Mouse (Mus musculus) Patski (cell line): ENCODE measurements around the gene Mllt10. TPM values are rescaled to one million over a fixed set of nuclear protein-coding genes. Genes with fewer than 3 reads are reported as not detected.

Source experiments
- ATAC-seq: fragments of 100-300 bp; one replicate; pipeline ENCODE4 v1.8.0; 2021
- CTCF ChIA-PET: fragments of 350-600 bp; sonication (Branson Sonifier 250); formaldehyde crosslinking; loops from one replicate; lab custom pipeline; 2022; ENCODE audit warnings: inconsistent platforms; lab: Charles Lee
- POLR2A ChIA-PET: fragments of 350-600 bp; sonication (Branson Sonifier 250); formaldehyde crosslinking; loops from one replicate; lab custom pipeline; 2022; ENCODE audit warnings: antibody characterized with exemption, inconsistent platforms; lab: Charles Lee
- DNase-seq: peaks from one replicate; pipeline ENCODE4 v3.0.0-alpha.2; 2011; ENCODE audit warnings: low read depth, low spot score
- H3K27me3 ChIP-seq: fragments of 371-371 bp; one replicate; pipeline ENCODE4 v1.5.1; 2021
- CTCF ChIP-seq: fragments of 100-300 bp; IDR thresholded peaks from one replicate; pipeline ENCODE4 v1.5.1; 2021
- in situ Hi-C: fragments of 300-500 bp; cut with MboI; formaldehyde crosslinking; loops from 3 replicates; pipeline ENCODE4 v1.11.1; 2018; ENCODE audit warnings: low pct_unique_long_range_greater_than_20kb, mixed read lengths
- polyA plus RNA-seq: library from polyadenylated mRNA; unstranded; gene quantifications from one replicate; pipeline ENCODE4 v1.2.3, GENCODE M21; 2021

Gene Mllt10
- 28.5 TPM for polyA plus RNA-seq

DNA sequence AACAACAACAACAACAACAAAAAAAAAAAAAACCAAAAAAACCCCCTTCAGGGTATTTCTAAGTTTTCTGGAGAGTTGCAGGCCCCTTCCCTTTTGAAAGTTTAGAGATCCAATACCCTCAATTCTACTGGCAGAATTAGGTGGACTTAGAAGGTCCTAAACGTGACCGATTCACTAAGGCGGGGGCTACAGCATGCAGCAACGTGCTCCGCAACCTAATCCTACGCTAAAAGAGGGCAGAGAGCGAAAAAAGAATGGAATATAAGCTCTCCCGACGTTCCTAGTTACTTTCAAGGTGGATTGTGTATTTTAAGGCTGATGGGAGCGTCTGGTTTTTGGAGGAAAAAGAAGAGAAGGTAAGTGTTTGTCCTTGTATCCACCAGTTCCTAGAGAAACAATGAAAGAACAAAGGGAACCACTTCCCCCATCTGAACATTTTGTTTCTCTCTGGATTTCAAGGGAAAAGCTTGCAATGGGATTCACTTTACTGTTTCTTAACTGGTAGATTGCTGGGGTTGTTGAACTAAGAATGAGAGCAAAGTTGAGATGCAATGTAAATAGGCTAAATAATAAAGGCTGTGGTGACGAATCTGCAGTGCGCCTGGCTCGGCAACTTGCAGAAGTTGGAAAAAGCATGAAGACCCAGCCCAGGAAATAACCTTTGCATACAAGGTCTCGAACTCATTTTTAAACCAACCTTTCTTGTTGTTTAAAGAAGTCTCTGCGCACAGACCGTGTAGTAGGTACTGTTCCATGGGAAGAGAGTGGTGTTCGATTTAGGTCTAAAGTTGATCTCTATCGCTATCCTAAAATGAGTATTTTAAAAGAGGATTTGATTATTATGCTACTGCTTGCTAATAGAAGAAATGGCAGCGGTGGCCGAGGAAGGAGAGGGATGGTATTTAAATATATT is at the start of gene Mllt10:
TSS of gene Mllt10 (plus strand) at position 222 of the 913 bp plus-strand sequence.
- in situ Hi-C loops: loop anchor here (10.0 kb wide), 2 partner anchors 620 to 710 kb away; partner anchors contain the start of genes Bmi1 and Commd3
- POLR2A ChIA-PET: interaction anchor here (2.6 kb wide), 1 partner anchor 26 kb away, joined by 18 read pairs; no protein-coding TSS in a partner anchor
- DNase-seq: no peak

DNA sequence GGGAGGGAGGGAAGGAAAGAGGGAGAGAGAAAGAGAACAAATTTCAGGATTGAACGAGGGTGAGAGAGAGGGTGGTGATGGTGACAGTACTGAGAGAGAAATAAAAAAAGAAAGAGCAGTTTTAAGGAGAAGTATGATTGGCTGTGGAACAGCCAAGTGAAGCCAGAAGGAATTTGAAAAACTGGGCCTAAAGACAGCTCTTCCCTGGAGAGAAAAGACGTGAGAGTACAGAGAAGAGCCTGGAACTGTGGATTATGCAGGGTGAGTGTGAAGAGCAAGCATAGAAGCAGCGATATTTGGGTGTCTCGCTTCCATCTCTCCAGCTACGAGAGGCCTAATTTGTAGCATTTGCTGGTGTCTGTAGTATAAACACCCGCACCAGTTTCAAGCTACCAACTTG is 43.8 kb upstream of the Mllt10 start:
- POLR2A ChIA-PET: no interaction called here
- ATAC-seq (no peak), DNase-seq (no peak)
- no peak for TF ChIP-seq CTCF
- in situ Hi-C loops: loop anchor here (25.0 kb wide), 1 partner anchor 374 kb away; no protein-coding TSS in a partner anchor
- H3K27me3 ChIP-seq: no peaks in the 10 kb centered on the region
- CTCF ChIA-PET: interaction anchor here (0.7 kb wide), 1 partner anchor 9 kb away, joined by 3 read pairs; no protein-coding TSS in a partner anchor

More for the DNA sequence above, at the start of gene Mllt10:
- CTCF ChIA-PET: no interaction called here
- no peak for ATAC-seq
- no peak for TF ChIP-seq CTCF
- no peaks in the 10 kb centered on the region for H3K27me3 ChIP-seq

DNA sequence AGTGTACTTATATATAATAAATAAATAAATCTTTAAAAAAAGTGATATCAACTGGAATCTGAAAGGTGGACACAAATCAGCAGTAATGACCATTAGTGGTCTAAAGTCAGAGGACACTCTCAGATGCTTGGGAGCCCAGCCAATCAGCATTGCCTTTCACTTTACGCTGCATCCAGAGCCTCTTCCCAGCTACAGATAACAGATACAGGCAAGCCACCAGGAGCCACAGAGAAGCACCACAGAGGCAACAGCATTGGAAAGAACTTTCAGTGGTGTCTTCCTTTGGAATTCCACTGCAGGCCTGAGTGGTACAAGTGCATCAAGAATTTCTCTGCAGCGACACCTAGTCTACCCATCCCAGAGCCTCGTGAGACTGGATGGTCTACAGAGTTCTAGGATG is 42.2 kb upstream of the Mllt10 start:
- ATAC-seq: no peak
- ChIA-PET CTCF (no interaction called here), POLR2A (no interaction called here)
- no peaks in the 10 kb centered on the region for H3K27me3 ChIP-seq
- DNase-seq: no peak
- TF ChIP-seq CTCF: no peak
- in situ Hi-C loops: loop anchor here (25.0 kb wide), 1 partner anchor 376 kb away; no protein-coding TSS in a partner anchor

DNA sequence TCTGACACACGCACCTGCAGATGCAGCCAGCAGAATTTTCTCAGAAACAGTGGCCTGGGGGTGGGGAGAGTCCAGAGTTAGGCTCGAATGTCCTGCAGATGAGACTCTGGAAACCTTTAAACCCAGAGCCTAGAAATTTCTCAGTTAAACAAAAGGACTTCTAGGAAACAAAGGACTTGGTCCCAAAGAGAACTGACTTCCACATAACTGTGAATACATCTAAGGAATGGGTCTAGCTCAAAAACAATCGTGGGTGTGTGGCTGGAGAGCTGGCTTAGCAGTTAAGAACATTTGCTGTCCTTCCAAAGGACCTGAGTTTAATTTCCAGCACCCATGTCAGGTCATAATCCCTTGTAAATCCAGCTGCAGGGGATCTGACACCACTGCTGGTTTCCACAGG is 39.5 kb upstream of the Mllt10 start:
- ChIA-PET POLR2A (no interaction called here), CTCF (no interaction called here)
- in situ Hi-C loops: loop anchor here (25.0 kb wide), 1 partner anchor 378 kb away; no protein-coding TSS in a partner anchor
- no peak for TF ChIP-seq CTCF
- no peaks in the 10 kb centered on the region for H3K27me3 ChIP-seq
- ATAC-seq (no peak), DNase-seq (no peak)

DNA sequence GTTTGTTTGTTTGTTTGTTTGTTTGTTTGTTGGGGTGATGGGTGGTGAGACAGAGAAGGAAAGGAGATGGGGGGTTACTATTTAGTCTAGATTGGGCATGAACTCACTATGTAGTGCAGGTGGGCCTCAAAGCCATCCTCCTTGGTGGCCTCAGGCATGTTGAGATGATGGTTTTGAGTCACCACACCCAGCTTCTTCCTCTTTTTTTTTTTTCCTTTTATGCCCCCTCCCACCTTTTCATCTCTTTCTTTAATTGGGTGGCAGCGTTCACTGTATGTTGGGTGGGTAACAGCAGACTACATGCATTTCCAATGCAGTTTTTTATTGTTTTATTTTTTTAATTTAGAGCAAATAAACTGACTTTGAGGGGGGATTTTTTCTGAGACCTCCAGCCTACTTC is 38.4 kb upstream of the Mllt10 start:
- TF ChIP-seq CTCF: no peak
- DNase-seq (no peak), ATAC-seq (no peak)
- no peaks in the 10 kb centered on the region for H3K27me3 ChIP-seq
- POLR2A ChIA-PET: no interaction called here
- in situ Hi-C loops: loop anchor here (25.0 kb wide), 1 partner anchor 379 kb away; no protein-coding TSS in a partner anchor
- CTCF ChIA-PET: no interaction called here

DNA sequence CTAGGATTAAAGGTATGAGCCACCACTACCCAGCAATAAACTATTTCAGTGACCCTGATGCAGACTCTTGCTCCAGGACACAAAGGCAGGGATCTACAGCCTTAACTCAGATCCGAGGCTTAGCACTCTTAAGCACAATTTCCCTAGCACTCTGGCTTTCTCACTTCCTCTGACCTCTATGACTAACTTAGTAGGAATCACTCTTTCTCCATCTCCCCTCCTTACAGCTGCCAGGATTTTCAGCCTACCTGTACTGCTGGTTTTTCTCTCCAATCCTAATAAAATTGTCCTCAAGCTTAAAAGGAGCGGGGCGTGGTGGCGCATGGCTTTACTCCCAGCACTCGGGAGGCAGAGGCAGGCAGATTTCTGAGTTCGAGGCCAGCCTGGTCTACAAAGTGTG is 37.7 kb upstream of the Mllt10 start:
- no peak for DNase-seq
- H3K27me3 ChIP-seq: no peaks in the 10 kb centered on the region
- in situ Hi-C loops: loop anchor here (25.0 kb wide), 1 partner anchor 380 kb away; no protein-coding TSS in a partner anchor
- CTCF ChIA-PET: no interaction called here
- POLR2A ChIA-PET: no interaction called here
- no peak for TF ChIP-seq CTCF
- ATAC-seq: no peak

DNA sequence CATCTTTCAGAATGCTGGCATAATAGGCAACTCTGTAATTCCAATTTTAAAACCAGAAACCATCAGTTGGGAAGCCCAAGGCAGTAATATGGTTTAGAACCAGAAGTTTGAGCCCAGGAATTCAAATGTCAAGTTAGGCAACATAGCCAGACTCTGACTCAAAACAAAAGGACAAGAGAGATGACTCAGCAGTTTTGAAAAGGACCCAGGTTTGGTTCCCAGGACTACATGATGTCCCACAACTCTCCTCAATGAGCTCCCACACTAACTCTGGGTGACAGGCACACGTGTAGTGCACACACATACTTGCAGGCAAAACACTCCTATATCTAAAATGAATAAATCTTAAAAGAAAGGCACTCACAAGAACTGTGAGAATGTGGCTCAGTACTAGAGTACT is 35.9 kb upstream of the Mllt10 start:
- no peaks in the 10 kb centered on the region for H3K27me3 ChIP-seq
- CTCF ChIA-PET: interaction anchor here (1.2 to 1.6 kb wide), 2 partner anchors 8 to 10 kb away, joined by 3 read pairs; no protein-coding TSS in a partner anchor
- no peak for TF ChIP-seq CTCF
- DNase-seq (no peak), ATAC-seq (no peak)
- in situ Hi-C loops: loop anchor here (25.0 kb wide), 1 partner anchor 382 kb away; no protein-coding TSS in a partner anchor
- POLR2A ChIA-PET: no interaction called here

DNA sequence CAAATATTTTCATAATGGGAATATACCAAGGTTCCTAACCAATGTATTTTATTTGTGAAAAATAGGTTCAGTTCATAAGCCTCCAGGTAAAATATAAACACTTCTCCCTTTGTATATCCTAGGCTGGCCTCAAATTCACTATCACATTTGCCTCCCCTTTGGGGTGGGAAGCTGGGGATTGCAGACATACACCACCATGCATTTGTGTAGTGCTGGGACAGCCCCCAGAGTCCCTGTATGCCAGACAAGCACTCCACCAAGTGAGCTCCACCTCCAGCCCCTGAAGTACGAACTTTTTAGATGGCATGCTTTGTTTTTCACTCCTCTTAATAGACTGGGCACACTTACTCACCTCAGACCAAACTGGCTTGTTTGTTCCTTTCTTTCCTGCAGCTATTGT is 32.2 kb upstream of the Mllt10 start:
- POLR2A ChIA-PET: no interaction called here
- CTCF ChIA-PET: no interaction called here

DNA sequence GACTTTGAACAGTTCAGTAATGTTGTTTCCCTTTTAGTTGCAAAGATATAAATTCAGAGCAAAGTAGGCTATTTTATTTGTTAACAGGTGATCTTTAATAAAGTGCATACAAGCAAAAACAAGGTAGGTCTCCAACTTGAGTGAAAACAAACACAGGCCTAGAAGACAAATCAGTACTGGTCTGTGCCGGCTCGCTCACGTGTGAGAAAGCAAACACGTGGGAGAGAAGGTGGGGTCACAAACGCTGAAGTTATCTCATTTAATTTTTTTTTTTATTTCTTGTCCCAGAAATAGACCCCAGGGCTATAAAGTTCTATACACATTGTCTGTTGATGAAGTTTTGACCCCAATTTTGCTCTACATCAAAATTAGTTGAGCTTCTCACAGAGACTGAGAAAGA is 29.9 kb upstream of the Mllt10 start:
- in situ Hi-C loops: loop anchor here (5.0 to 10.0 kb wide), 3 partner anchors 177 to 1250 kb away; no protein-coding TSS in a partner anchor
- no peak for TF ChIP-seq CTCF
- ATAC-seq: no peak
- no peaks in the 10 kb centered on the region for H3K27me3 ChIP-seq
- CTCF ChIA-PET: no interaction called here
- no peak for DNase-seq
- POLR2A ChIA-PET: no interaction called here

More for the DNA sequence above, 32.2 kb upstream of the Mllt10 start:
- in situ Hi-C loops: loop anchor here (10.0 to 25.0 kb wide), 3 partner anchors 332 to 1252 kb away; no protein-coding TSS in a partner anchor
- no peaks in the 10 kb centered on the region for H3K27me3 ChIP-seq
- TF ChIP-seq CTCF: no peak
- ATAC-seq (no peak), DNase-seq (no peak)

DNA sequence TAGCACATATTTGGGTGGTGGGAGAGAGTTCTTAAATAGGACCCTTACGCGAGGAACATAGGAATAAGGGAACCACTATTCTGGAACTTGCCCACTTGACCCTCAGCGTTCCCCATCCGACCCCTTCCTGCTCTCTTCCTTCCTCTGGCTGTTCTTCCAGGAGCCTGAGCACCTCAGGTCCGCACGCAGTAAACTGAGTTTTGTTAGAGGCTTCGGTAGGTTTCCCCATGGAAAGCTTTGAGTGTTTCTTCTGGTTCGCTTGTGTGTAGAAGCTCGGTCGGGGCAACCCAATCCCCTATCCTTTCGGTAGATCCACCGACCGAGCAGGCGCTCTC is 29.3 kb upstream of the Mllt10 start:
- CTCF ChIA-PET: interaction anchor here (1.3 kb wide), 1 partner anchor 179 kb away, joined by 3 read pairs; no protein-coding TSS in a partner anchor
- no peaks in the 10 kb centered on the region for H3K27me3 ChIP-seq
- no peak for TF ChIP-seq CTCF
- DNase-seq (no peak), ATAC-seq (no peak)
- in situ Hi-C loops: loop anchor here (5.0 to 10.0 kb wide), 3 partner anchors 177 to 1249 kb away; no protein-coding TSS in a partner anchor
- POLR2A ChIA-PET: interaction anchor here (0.6 kb wide), 2 partner anchors 17 to 691 kb away, joined by 3 to 6 read pairs; no protein-coding TSS in a partner anchor
